Mouse (Mus musculus) lung, postnatal 14 days (tissue): Measurements from ENCODE around the gene Gcg.
A peak's percentile ranks its signal among the peaks of the same experiment; 100 is the strongest.

Source experiments
- DNase-seq: peaks from one replicate; pipeline ENCODE4 v3.0.0; 2021

The Gcg gene

GRCm38 (mm10) chr2:62459241-62460174, 23.9 kb downstream of the Gcg start:
- DNase-seq: no peak

DNA sequence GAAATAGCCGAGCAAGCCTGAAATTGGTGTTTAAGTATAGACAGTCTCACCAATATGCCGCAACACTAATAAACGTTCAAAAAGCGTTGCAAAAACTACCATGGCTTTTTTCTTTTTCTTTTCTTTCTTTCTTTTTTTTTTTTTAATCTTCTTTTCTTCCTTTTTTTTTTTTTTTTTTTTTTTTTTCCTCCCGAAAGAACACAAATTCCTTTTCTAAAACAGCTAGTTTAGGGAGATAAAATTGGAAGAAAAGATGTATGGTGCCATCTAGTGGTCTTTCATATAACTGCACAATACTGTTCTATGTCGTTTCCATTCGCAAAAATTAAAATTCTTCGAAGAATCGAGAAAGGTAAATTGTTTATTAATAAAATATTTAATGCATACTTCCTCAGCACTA, 25.4 kb downstream of the Gcg start:
- no peak for DNase-seq

GRCm38 (mm10) chr2:62454991-62455390, 28.5 kb downstream of the Gcg start:
- no peak for DNase-seq

DNA sequence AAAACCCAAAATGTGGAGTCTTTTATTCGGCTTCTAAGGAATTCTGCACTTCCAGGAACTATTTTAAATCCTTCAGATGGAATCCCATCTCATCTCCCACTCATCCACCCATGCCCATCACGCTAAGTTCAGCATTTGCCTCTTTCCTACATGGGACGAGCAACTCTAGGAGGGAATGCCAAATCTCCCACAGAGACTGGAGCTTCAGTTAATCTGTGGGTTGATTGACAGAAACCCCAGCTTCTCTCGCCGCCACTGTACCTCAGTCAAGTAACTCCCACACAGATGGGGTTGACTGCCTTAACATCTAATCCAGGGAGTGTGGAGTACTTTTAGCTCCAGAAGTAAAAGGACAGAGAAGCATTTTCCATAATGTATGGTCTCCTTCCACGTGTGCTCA, 29.4 kb downstream of the Gcg start:
- DNase-seq: no peak

DNA sequence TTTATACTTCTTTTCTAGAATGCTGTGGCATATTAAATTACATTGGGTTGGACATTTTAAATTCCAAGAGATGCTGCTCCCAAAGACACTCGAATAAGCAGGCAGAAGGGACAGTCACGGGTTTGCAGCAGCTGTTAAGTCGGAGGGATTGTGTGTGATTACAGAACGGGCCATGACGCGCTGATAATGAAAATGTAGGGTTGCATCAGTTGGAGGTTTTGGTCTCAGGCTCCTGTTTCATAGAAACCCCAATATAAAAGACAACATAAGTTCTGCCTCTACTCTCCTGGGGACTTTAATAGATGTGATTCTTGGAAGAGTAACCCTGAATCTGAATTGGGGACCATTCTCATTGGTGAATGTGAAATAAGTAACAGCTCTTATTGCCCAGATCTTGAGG, 33.1 kb downstream of the Gcg start:
- DNase-seq: no peak

- DNase-seq: no peak
Measured at GRCm38 (mm10) chr2:62449692-62450346, 33.6 kb downstream of the Gcg start.

DNA sequence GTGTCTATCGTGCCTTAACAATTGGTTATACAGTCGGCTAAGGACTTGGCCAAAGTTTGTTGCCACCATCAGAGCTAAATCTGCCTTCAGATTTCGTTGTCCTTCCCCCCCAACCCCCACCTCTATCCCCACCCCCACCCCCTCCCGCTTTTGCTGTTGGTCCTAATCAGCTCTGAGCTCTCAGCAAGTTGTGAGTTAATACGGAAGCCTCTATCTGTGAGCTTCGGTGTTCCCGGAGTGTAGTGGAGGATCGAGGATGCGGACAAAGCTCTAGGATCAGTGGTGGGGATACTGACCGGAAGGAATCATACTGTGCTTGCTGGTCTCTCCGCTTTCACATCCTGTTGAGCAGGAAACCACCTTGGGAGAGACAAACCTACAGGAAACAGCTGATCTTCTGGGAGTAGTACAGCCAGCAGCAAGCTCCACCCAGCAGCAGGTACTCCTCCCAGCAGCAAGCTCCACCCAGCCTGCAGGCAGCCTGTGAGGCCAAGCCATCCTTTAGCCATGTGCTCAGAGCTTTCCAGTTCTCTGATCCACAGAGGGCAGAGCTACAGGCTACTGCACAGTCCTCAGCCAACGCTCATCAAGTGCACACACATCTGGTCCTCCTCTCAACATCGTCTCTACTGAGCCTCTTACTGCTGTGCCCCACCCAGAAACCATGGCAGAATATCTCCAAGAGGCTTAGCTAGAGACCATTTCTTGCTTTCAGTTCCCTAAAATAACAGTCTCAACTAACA, 42.5 kb downstream of the Gcg start:
- peak; percentile 42 for DNase-seq

DNA sequence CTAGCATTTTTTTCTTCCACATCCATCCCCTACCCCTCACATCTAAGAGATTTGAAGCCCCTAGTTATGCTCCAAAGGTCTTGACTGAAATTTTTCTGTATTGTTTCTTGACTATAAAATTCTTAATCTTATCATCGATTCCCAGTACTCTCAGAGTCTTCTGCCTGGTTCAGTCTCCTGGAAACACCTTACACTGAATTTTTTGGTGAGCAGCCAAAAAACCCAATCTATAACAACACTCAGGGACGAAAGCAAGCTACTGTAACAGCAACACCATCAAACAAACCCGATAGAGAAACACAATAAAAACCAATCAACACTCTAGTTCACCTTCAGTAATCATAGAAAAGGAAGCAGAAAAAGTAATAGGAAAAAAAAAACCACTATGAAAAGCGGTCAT, 43.4 kb downstream of the Gcg start:
- DNase-seq: no peak

DNA sequence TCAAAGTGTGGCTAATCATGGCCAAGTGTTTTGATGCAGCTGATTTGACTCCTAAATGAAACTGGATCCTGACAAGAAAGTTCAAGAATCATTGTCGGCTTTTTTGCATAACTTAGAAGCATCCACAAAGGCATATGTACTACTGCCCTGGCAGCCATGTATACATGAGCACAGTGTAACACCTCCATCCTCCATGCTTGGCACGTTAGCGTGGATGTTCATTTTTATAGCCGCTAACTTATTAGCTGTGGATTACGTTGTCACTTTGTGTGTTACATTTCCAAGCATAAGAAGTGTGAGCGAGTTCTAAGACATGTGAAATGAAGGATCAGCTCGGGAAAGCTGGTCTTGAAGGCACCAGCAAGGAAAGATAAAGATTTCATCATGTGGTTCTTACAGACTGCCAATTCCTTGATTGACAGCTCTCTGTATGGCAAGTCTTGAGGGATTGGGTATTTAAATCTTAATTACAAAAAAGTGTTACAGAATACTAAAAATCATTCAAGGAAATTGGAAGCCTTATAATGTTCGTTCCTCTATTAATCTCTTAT, 52.1 kb downstream of the Gcg start:
- no peak for DNase-seq

GRCm38 (mm10) chr2:62425941-62426340, 57.5 kb downstream of the Gcg start:
- DNase-seq: no peak
